Mouse (Mus musculus) liver, postnatal 0 days (tissue): ENCODE measurements around the gene Trim75. TPM values are rescaled to one million over a fixed set of nuclear protein-coding genes. Genes with fewer than 3 reads are reported as not detected.

ENCODE experiments used
- ATAC-seq: fragments of 200-750 bp; cut with Nextera tagmentation; 2 replicates; pipeline ENCODE4 v1.8.0; 2017; ENCODE audit warnings: mild to moderate bottlenecking, moderate library complexity
- DNase-seq: peaks from one replicate; pipeline ENCODE4 v3.0.0-alpha.2; 2016
- H3K27ac ChIP-seq: fragments of 300-500 bp; sonication (generic); 2 replicates; pipeline ENCODE4 v1.5.1; 2014; ENCODE audit warnings: antibody characterized with exemption, moderate library complexity, mild to moderate bottlenecking, low read depth
- H3K27me3 ChIP-seq: fragments of 300-500 bp; sonication (generic); 2 replicates; pipeline ENCODE4 v1.6.1; 2014; ENCODE audit warnings: low read length, control low read depth, mixed read lengths; ENCODE audit not compliant: insufficient read depth
- H3K36me3 ChIP-seq: fragments of 300-500 bp; sonication (generic); replicated peaks from 2 replicates; pipeline ENCODE4 v1.6.1; 2014; ENCODE audit warnings: mild to moderate bottlenecking, control low read depth, low read length, moderate library complexity, mixed read lengths; ENCODE audit not compliant: insufficient read depth
- H3K4me1 ChIP-seq: fragments of 300-500 bp; sonication (generic); 2 replicates; pipeline ENCODE4 v1.6.1; 2014; ENCODE audit warnings: antibody characterized with exemption, mild to moderate bottlenecking, control low read depth; ENCODE audit not compliant: insufficient read depth
- H3K4me2 ChIP-seq: fragments of 300-500 bp; sonication (generic); 2 replicates; pipeline ENCODE4 v1.6.1; 2014; ENCODE audit warnings: low read depth, mild to moderate bottlenecking, low read length, moderate library complexity, mixed read lengths
- H3K4me3 ChIP-seq: fragments of 300-500 bp; sonication (generic); 2 replicates; pipeline ENCODE4 v1.5.1; 2014; ENCODE audit warnings: low read depth, low read length
- H3K9ac ChIP-seq: fragments of 300-500 bp; sonication (generic); replicated peaks from 2 replicates; pipeline ENCODE4 v1.6.1; 2014; ENCODE audit warnings: mild to moderate bottlenecking, moderate library complexity
- H3K9me3 ChIP-seq: fragments of 300-500 bp; sonication (generic); 2 replicates; pipeline ENCODE4 v1.6.1; 2016; ENCODE audit warnings: mild to moderate bottlenecking, control low read depth, low read length, mixed read lengths
- CTCF ChIP-seq: sonication (generic); IDR thresholded peaks from 2 replicates; pipeline ENCODE4 v1.5.1; 2016; ENCODE audit warnings: antibody characterized with exemption, low read depth
- EP300 ChIP-seq: IDR thresholded peaks from 2 replicates; pipeline ENCODE4 v1.6.1; 2016; ENCODE audit warnings: antibody characterized with exemption, low read depth, mild to moderate bottlenecking
- WGBS: fragments of 180-500 bp; shearing (Covaris S2); extraction: QIAGEN DNeasy Blood & Tissue Kit; methylation state at CpG from one replicate; pipeline ENCODE4 v1.1.7; 2014; ENCODE audit not compliant: insufficient replicate concordance; 5-methylcytosine and 5-hydroxymethylcytosine counted together
- polyA plus RNA-seq: library from polyadenylated mRNA; unstranded; fragments of >200 nt; fragmentation: Nextera tagmentation; extraction: Ambion mirVana; gene quantifications from 2 replicates; pipeline ENCODE4 v1.2.1, GENCODE M21; 2015

Trim75 gene
- polyA plus RNA-seq, 1 experiment from 2014 or later: not detected

DNA sequence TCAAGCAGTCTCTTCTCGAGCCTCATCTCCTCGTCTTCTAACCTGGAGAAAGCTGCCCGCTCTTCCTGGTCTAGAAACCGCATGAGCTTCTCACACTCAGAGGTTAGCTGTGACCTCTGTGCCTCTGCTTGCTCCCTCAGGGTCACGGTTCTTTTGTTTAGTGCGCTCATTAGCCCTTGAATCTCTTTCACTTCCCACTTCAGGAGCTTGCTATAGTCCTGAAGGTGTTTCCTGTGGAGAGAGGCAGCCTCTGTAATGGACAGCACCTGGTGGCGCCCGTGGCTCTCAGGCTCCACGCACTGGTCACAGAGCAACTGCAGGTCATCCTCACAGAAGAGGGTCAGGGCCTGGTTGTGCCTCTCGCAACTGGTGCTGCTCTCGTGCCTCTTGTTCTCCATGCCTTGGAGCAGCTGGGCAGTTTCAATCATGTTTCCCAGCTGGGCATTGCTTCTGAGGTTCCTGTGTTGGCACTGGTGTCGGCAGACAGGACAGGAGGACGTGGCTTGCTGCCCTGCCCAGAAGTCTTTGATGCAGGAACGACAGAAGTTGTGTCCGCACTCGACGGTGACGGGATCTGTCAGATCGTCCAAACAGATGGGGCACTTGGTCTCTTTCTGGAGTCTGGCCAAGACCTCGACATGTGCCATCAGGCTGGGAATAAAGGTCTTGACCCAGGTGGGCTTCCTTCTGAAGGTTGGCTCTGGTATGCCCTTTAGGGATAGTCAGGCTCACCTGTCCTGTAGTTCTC lies 4.3 kb downstream of the Trim75 start:
- no peak for TF ChIP-seq CTCF
- TF ChIP-seq EP300: no peak
- H3K27ac ChIP-seq: no peak overlapping the region
- no peaks in the 10 kb centered on the region for H3K27me3 ChIP-seq
- no peaks in the 10 kb centered on the region for H3K9me3 ChIP-seq
- H3K36me3 ChIP-seq: no peaks in the 10 kb centered on the region
- no peaks in the 10 kb centered on the region for H3K4me1 ChIP-seq
- no peak overlapping the region for H3K4me3 ChIP-seq
- DNase-seq (no peak), ATAC-seq (no peak)
- no peak overlapping the region for H3K9ac ChIP-seq
- 65% methylated on average over 20 of the region's 20 CpGs for whole genome bisulfite sequencing
- H3K4me2 ChIP-seq: no peak overlapping the region

DNA sequence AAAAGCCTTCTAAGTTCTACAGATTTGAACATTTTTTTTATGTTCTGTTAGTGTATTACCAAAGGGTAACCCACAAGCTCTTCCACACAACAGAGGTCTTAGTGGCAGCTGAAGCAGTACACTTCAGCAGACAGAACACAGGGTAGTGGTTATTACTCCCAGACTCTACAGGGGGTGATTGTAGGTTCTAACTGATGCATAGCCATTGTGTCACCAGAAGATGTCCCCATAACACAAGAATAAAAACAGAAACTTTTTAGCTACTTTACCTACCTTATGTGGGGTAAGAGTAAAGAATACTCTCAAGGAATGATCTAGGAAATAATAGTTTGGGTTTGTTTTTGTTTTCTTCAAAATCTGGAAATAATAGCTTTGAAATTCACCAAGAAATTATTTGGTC lies 24.8 kb downstream of the Trim75 start:
- DNase-seq: no peak
- no peak overlapping the region for H3K27ac ChIP-seq
- no peak overlapping the region for H3K9ac ChIP-seq
- peaks cover 21% of the 10 kb centered on the region for H3K36me3 ChIP-seq
- no peaks in the 10 kb centered on the region for H3K4me1 ChIP-seq
- H3K27me3 ChIP-seq: no peaks in the 10 kb centered on the region
- TF ChIP-seq CTCF (peak; percentile 40), EP300 (no peak)
- H3K9me3 ChIP-seq: no peaks in the 10 kb centered on the region
- no peak for ATAC-seq
- H3K4me3 ChIP-seq: no peak overlapping the region
- no peak overlapping the region for H3K4me2 ChIP-seq

DNA sequence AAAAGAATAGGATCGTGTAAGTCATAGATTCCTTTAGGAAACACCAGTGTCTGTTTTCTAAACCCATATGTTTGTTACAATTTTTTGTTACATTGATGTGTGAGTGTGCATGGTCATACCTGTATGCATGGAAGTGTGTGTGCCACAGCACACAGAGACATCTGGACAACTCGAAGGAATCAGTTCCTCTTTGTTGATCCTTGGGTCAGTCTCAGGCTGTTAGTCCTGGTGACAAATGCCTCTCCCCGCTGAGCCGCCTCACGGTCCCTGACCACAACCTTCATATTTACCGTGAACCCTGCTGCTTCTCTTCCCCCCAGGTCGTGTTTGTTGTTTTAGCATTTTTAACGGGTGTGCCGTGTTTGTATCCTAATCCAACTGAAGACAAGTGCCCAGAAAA lies 28.6 kb downstream of the Trim75 start:
- no peak overlapping the region for H3K9ac ChIP-seq
- ATAC-seq (no peak), DNase-seq (no peak)
- H3K36me3 ChIP-seq: peaks cover 22% of the 10 kb centered on the region; the same call in 1 of the 2 replicates
- no peak overlapping the region for H3K27ac ChIP-seq
- WGBS: 84% methylated on average over 9 of the region's 9 CpGs
- H3K4me2 ChIP-seq: no peak overlapping the region
- no peaks in the 10 kb centered on the region for H3K4me1 ChIP-seq
- H3K9me3 ChIP-seq: no peaks in the 10 kb centered on the region
- no peaks in the 10 kb centered on the region for H3K27me3 ChIP-seq
- no peak overlapping the region for H3K4me3 ChIP-seq
- no peak for TF ChIP-seq CTCF
- no peak for TF ChIP-seq EP300

GRCm38 (mm10) chr8:64952101-64952500 lies 35.5 kb downstream of the Trim75 start:
- Histone ChIP-seq H3K9ac (no peak overlapping the region), H3K9me3 (no peaks in the 10 kb centered on the region), H3K27ac (no peak overlapping the region), H3K4me3 (no peak overlapping the region), H3K4me1 (peaks cover 4% of the 10 kb centered on the region; the same call in 1 of the 2 replicates), H3K4me2 (no peak overlapping the region), H3K36me3 (no peaks in the 10 kb centered on the region; the same call in 1 of the 2 replicates), H3K27me3 (no peaks in the 10 kb centered on the region)
- TF ChIP-seq EP300 (no peak), CTCF (no peak)
- WGBS: 89% methylated on average over 6 of the region's 6 CpGs
- ATAC-seq (no peak), DNase-seq (no peak)

DNA sequence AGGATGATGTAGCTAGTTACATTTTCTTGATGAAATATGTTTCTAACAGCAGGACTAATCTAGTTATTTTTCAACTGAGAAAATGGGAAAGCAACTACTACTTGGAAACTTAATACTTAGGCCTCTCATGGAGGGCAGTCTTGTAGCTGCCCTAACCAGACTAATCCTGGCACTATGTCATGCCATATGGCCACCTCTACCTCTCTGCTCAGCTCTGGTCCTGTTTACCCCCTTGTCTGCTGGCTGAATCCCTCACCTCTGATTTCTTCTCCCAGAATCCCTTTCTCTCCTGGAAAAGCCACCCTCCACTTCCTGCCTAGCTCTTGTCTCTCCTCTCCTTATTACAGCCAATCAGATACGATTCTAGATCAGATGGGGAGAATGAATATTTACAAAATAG lies 39.3 kb downstream of the Trim75 start:
- Histone ChIP-seq H3K27me3 (no peaks in the 10 kb centered on the region), H3K4me3 (no peak overlapping the region), H3K4me2 (0 out of 2 replicates have a peak overlapping the region, but pooled peaks have one; percentile 75), H3K4me1 (peaks cover 4% of the 10 kb centered on the region; the same call in 1 of the 2 replicates), H3K9me3 (no peaks in the 10 kb centered on the region), H3K27ac (0 out of 2 replicates have a peak overlapping the region, but pooled peaks have one; percentile 96), H3K36me3 (no peaks in the 10 kb centered on the region; the same call in 1 of the 2 replicates), H3K9ac (no peak overlapping the region)
- WGBS: 75% methylated on average over 1 of the region's 1 CpGs
- ATAC-seq (no peak), DNase-seq (no peak)
- TF ChIP-seq CTCF (no peak), EP300 (no peak)

DNA sequence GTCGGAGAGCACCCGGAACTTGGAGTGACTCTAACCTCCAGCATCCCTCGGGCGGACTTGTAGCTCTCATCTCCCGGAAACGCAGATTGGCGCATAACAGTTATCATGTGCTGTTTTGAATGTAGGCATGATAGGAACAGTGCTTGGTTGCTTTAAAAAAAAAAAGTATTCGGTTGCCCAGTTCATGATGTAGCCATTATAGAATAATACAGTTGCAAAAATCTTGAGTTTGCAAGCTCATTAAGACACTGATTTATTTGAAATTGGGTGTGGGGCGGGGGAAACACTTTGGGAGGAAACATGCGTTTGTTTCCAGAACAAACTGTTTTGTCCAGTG lies 40.0 kb downstream of the Trim75 start:
- Histone ChIP-seq H3K27me3 (no peaks in the 10 kb centered on the region), H3K9me3 (no peaks in the 10 kb centered on the region), H3K4me2 (peak overlapping the region; percentile 75), H3K4me3 (peak overlapping the region; percentile 76), H3K9ac (peak overlapping the region; percentile 69), H3K27ac (peak overlapping the region; percentile 96), H3K4me1 (peaks cover 4% of the 10 kb centered on the region; the same call in 1 of the 2 replicates), H3K36me3 (no peaks in the 10 kb centered on the region; the same call in 1 of the 2 replicates)
- no peak for TF ChIP-seq CTCF
- TF ChIP-seq EP300: no peak
- DNase-seq (no peak), ATAC-seq (no peak)
- 8% methylated on average over 10 of the region's 10 CpGs for WGBS
